9 mouse cellular contexts compared by ENCODE assay signal in the genomic region with DNA sequence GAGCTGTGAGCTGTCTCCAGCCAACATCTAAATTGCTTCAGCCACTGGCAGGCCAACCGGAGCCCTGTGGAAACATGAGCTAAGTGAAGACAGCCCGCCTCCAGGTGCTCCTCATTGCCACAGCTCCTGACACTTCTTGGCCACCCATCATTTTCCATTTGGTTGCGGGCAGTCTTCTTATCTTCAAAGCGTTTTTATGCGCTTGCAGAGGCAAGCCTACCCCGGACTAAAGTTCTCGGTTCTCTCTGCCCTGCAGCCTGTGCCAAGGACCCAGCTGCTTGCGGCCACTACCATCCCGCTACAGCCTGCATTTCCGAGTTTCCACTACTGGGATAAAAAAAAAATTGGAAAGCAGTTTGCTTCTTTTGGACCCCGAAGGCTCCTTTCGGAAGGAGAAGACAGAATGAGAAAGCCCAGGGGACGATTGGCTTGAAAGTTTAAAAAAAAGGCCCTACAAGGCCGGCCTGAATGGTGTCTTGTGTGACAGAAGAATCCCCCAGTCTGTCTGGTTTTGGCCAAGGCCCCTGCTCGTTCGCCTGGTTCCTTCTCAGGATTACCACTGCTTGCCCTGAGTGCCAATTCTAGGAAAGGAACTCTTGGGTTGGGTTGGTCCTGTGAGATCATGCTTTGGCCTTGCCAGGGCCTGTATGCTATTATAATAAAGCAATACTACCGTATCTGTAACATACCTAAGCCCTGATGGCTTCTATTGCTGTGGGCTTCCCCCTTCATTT.
DNase-seq lines count a peak whose midpoint lies in the region; ATAC-seq and TF ChIP-seq lines count a peak whose summit lies in the region.
"Had no signal": no experiment of that assay in that cellular context is flagged by ENCODE, and none has a peak within 500 bp of the region (broad histone marks: within the 10 kb centered on the region; RNA-seq: fewer than 3 reads in every experiment).

No protein-coding gene starts in this region.

- ATAC-seq in hindbrain, postnatal 0 days, result no peak

- H3K9me3 ChIP-seq in hindbrain, postnatal 0 days (ENCODE audit: low read length), result no peaks in the 10 kb centered on the region

- DNase-seq in left cerebral cortex, postnatal 4 days, result peak; percentile 11
- no peak for DNase-seq in left cerebral cortex, adult 9 months (ENCODE audit: low spot score in 2 of 2)
- peak; percentile 22 for DNase-seq in gastrocnemius, postnatal 10 days
- peak; percentile 66 to 70 for DNase-seq in heart, postnatal 10 days
- DNase-seq in skeletal muscle tissue, adult 2 months (ENCODE audit: low read depth, low spot score), result peak; percentile 50
- no peak for DNase-seq in hindbrain, postnatal 0 days (ENCODE audit: low spot score)
- no peak for DNase-seq in thymus, adult 2 months
- DNase-seq: cerebellum, adult 18-20 months; kidney, adult 8-10 months had no signal

- 74% methylated on average over 17 of the region's 17 CpGs for WGBS in hindbrain, postnatal 0 days
- 90% methylated on average over 17 of the region's 17 CpGs for WGBS in thymus, adult 2 months

- no peak for TF ChIP-seq CTCF in hindbrain, postnatal 0 days (IDR thresholded peaks at IDR 0.05; ENCODE audit: low read depth)
- TF ChIP-seq CTCF in thymus, adult 2 months (IDR thresholded peaks at IDR 0.05; ENCODE audit: borderline replicate concordance, control insufficient read depth, extremely low read depth, insufficient read depth, low read length, poor library complexity), result no peak

- H3K4me1 ChIP-seq in hindbrain, postnatal 0 days (ENCODE audit: insufficient read depth, low read length), result no peaks in the 10 kb centered on the region
- no peaks in the 10 kb centered on the region for H3K4me1 ChIP-seq in thymus, adult 2 months (replicated peaks; ENCODE audit: control insufficient read depth, insufficient read depth, low read length)

- TF ChIP-seq POLR2A in thymus, adult 2 months (IDR thresholded peaks at IDR 0.05; ENCODE audit: control insufficient read depth, extremely low read depth, insufficient read depth, low read length, poor library complexity), result no peak

- intact Hi-C loops in left cerebral cortex, postnatal 4 days (cut with DNase I), result no loop called here
- intact Hi-C loops in heart, postnatal 10 days (cut with DNase I), result no loop called here

- no peak overlapping the region for H3K4me3 ChIP-seq in hindbrain, postnatal 0 days (ENCODE audit: low read length)
- no peak overlapping the region for H3K4me3 ChIP-seq in thymus, adult 2 months (ENCODE audit: control insufficient read depth, insufficient read depth, low read length)

- H3K27me3 ChIP-seq in hindbrain, postnatal 0 days (ENCODE audit: insufficient read depth, low read length), result no peaks in the 10 kb centered on the region
- H3K27me3 ChIP-seq in thymus, adult 2 months (ENCODE audit: control insufficient read depth, insufficient read depth, low read length), result no peaks in the 10 kb centered on the region

- no peak overlapping the region for H3K9ac ChIP-seq in hindbrain, postnatal 0 days (replicated peaks; ENCODE audit: low read length)

- H3K36me3 ChIP-seq in hindbrain, postnatal 0 days (ENCODE audit: insufficient read depth, low read length), result no peaks in the 10 kb centered on the region
- H3K36me3 ChIP-seq in thymus, adult 2 months (ENCODE audit: control insufficient read depth, insufficient read depth, low read length), result no peaks in the 10 kb centered on the region

- H3K4me2 ChIP-seq in hindbrain, postnatal 0 days (ENCODE audit: low read depth, low read length), result no peak overlapping the region

- no peak overlapping the region for H3K27ac ChIP-seq in hindbrain, postnatal 0 days
- no peak overlapping the region for H3K27ac ChIP-seq in thymus, adult 2 months (ENCODE audit: control insufficient read depth, insufficient read depth, low read length)

Comparison
In these comparisons a context has a peak if more than half of its experiments do, and no peak if none do; other contexts are left out.
1. DNase-seq: peak in left cerebral cortex, postnatal 4 days (single experiment), gastrocnemius, postnatal 10 days (single experiment), heart, postnatal 10 days (2 of 2) and skeletal muscle tissue, adult 2 months (single experiment); none in left cerebral cortex, adult 9 months (0 of 2), hindbrain, postnatal 0 days (single experiment) and thymus, adult 2 months (single experiment).